Mouse (Mus musculus): Measurements from ENCODE around the gene Ccdc77. TPM values are rescaled to one million over a fixed set of nuclear protein-coding genes. Genes with fewer than 3 reads are reported as not detected.
"Not testable (repeated sequence)": the region's sequence is repeated elsewhere in the genome, so short reads cannot be mapped to it uniquely, and the experiment has no call there.

Gene Ccdc77
- polyA plus RNA-seq, 1 experiment from 2014 or later, result 29.4 TPM

GRCm38 (mm10) chr6:120301137-120301536, 63.0 kb downstream of the Ccdc77 start:
- H3K27me3 ChIP-seq (ENCODE audit: low read depth, poor library complexity, severe bottlenecking), result peaks cover 15% of the 10 kb centered on the region
- H3K27ac ChIP-seq, result no peak overlapping the region
- 28% methylated on average over 6 of the region's 6 CpGs for WGBS
- no peaks in the 10 kb centered on the region for H3K36me3 ChIP-seq
- H3K4me3 ChIP-seq, result no peak overlapping the region
- no peaks in the 10 kb centered on the region for H3K9me3 ChIP-seq (replicated peaks)
- DNase-seq (ENCODE audit: low spot score), result no peak
- peaks cover 9% of the 10 kb centered on the region for H3K4me1 ChIP-seq

DNA sequence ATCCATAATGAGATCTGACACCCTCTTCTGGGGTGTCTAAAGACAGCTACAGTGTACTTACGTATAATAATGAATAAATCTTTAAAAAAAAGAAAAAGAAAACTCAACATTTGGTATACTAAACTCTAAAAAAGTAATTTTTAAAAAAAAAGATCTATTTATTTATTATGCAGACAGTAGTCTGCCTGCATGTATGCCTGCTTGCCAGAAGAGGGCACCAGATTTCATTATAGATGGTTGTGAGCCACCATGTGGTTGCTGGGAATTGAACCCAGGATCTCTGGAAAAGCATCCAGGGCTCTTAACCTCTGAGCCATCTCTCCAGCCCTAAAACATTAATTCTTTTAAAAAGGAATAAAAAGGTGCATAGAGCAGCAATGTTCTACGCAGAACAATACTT, 67.6 kb downstream of the Ccdc77 start:
- peaks cover 47% of the 10 kb centered on the region for H3K27me3 ChIP-seq (ENCODE audit: low read depth, poor library complexity, severe bottlenecking)
- not testable (repeated sequence) for H3K9me3 ChIP-seq (replicated peaks); DNase-seq (ENCODE audit: low spot score); H3K27ac ChIP-seq; H3K36me3 ChIP-seq; H3K4me3 ChIP-seq
- WGBS, result over 99% methylated on average over 2 of the region's 2 CpGs
- H3K4me1 ChIP-seq, result peaks cover 15% of the 10 kb centered on the region

- Histone ChIP-seq H3K27ac (peak overlapping the region; percentile 62), H3K27me3 (ENCODE audit: low read depth, poor library complexity, severe bottlenecking) (peaks cover 51% of the 10 kb centered on the region), H3K9me3 (replicated peaks) (no peaks in the 10 kb centered on the region), H3K4me1 (peaks cover 15% of the 10 kb centered on the region), H3K4me3 (peak overlapping the region; percentile 74), H3K36me3 (no peaks in the 10 kb centered on the region)
- DNase-seq (ENCODE audit: low spot score), result no peak
- WGBS, result 3% methylated on average over 16 of the region's 16 CpGs
Observed at GRCm38 (mm10) chr6:120294785-120295133, 69.4 kb downstream of the Ccdc77 start.

- Histone ChIP-seq H3K9me3 (replicated peaks) (no peaks in the 10 kb centered on the region), H3K27me3 (ENCODE audit: low read depth, poor library complexity, severe bottlenecking) (peaks cover 51% of the 10 kb centered on the region), H3K27ac (peak within 1 kb of the TSS; percentile 62), H3K36me3 (no peaks in the 10 kb centered on the region), H3K4me1 (peaks cover 15% of the 10 kb centered on the region), H3K4me3 (peak within 1 kb of the TSS; percentile 74)
- DNase-seq (ENCODE audit: low spot score), result peak; percentile 76
- under 1% methylated on average over 76 of the region's 79 CpGs for WGBS
Observed at GRCm38 (mm10) chr6:120294056-120294784, 70.0 kb downstream of the Ccdc77 start, which contains the start of the genes D330020A13Rik and B4galnt3. Gene D330020A13Rik, plus strand, starts transcription at chr6:120294364. Gene B4galnt3, minus strand, starts transcription at chr6:120294559.

DNA sequence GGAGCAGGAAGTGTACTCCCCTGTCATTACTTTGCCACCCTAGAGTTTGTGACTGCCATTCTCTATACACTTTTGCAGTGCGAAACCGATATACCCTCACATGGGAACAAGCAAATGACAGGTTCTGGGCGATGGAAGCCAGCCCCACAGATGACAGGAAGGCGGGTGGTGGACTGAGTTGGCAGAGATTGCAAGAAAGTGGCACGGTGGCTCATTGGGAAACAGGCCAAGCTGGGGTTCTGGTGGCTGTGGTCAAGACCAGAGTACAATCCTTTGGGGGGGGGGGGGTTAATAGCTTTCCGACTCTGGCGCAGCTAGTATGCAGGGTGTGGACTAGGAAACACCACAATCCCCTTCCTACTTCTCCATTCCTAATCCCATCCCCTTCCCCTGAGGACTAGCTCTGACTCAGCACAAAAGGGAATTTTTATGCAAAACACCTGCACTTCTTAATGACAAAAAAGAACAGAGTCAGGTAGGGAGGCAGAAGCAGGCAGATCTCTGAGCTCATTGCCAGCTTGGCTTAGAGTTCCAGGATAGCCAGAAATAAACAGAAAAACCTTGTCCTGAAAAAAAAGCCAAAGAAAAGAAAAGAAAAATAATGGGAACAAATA, 72.7 kb downstream of the Ccdc77 start:
- 91% methylated on average over 7 of the region's 7 CpGs for WGBS
- peaks cover 17% of the 10 kb centered on the region for H3K4me1 ChIP-seq
- no peaks in the 10 kb centered on the region for H3K36me3 ChIP-seq
- no peak for DNase-seq (ENCODE audit: low spot score)
- no peak overlapping the region for H3K27ac ChIP-seq
- H3K4me3 ChIP-seq, result no peak overlapping the region
- no peaks in the 10 kb centered on the region for H3K9me3 ChIP-seq (replicated peaks)
- H3K27me3 ChIP-seq (ENCODE audit: low read depth, poor library complexity, severe bottlenecking), result peaks cover 51% of the 10 kb centered on the region

DNA sequence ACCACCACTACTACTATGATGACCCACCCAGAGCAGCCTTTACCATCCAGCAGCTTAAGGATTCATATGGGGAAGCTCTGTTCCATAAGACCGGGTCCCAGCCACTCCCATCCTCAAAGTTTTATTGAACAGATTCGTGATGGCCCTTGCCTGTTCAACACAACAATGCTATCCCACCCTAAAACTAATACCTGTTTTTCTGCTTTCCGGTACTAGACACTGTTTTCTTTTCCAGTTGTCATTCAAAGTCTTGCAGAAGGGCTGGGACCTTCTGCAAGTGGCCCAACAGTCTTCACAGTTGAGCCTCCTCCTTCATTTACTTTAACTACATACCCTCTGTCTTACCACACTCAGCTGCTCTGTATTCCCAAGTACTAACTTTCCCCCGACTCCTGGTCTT, 74.7 kb downstream of the Ccdc77 start:
- no peaks in the 10 kb centered on the region for H3K9me3 ChIP-seq (replicated peaks)
- H3K27ac ChIP-seq, result no peak overlapping the region
- 89% methylated on average over 4 of the region's 4 CpGs for WGBS
- peaks cover 32% of the 10 kb centered on the region for H3K27me3 ChIP-seq (ENCODE audit: low read depth, poor library complexity, severe bottlenecking)
- peaks cover 11% of the 10 kb centered on the region for H3K4me1 ChIP-seq
- DNase-seq (ENCODE audit: low spot score), result no peak
- no peaks in the 10 kb centered on the region for H3K36me3 ChIP-seq
- no peak overlapping the region for H3K4me3 ChIP-seq

- no peaks in the 10 kb centered on the region for H3K9me3 ChIP-seq (replicated peaks)
- no peak overlapping the region for H3K27ac ChIP-seq
- H3K27me3 ChIP-seq (ENCODE audit: low read depth, poor library complexity, severe bottlenecking), result peaks cover 23% of the 10 kb centered on the region
- H3K36me3 ChIP-seq, result no peaks in the 10 kb centered on the region
- WGBS, result 50% methylated on average over 7 of the region's 7 CpGs
- 0 out of 2 replicates have a peak, but pooled peaks cover 3% of the 10 kb centered on the region for H3K4me1 ChIP-seq
- H3K4me3 ChIP-seq, result no peak overlapping the region
- DNase-seq (ENCODE audit: low spot score), result no peak
Observed at GRCm38 (mm10) chr6:120288541-120288940, 75.6 kb downstream of the Ccdc77 start.

DNA sequence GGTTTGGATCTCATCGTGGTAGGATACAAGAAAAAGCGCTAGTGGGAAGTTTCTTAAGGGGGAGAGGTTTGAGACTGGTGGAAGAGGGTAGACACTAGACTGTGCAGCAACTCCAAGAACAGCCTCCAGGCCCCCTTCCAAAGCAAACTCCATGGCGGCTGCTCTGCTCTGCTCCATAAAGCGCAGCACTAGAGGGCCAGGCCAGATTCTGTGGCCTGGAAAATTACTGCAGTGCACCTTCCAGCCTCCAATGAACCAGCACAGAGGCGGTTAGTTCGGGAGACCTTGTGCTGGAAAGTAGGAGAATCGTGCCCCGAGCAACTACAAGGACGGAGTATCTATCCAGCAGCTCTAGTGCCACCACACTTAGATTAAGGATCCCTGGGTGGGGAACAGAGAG, 76.9 kb downstream of the Ccdc77 start:
- Histone ChIP-seq H3K27ac (no peak overlapping the region), H3K9me3 (replicated peaks) (no peaks in the 10 kb centered on the region), H3K36me3 (no peaks in the 10 kb centered on the region), H3K4me3 (no peak overlapping the region), H3K4me1 (0 out of 2 replicates have a peak, but pooled peaks cover 3% of the 10 kb centered on the region), H3K27me3 (ENCODE audit: low read depth, poor library complexity, severe bottlenecking) (peaks cover 11% of the 10 kb centered on the region)
- 86% methylated on average over 9 of the region's 9 CpGs for WGBS
- no peak for DNase-seq (ENCODE audit: low spot score)

DNA sequence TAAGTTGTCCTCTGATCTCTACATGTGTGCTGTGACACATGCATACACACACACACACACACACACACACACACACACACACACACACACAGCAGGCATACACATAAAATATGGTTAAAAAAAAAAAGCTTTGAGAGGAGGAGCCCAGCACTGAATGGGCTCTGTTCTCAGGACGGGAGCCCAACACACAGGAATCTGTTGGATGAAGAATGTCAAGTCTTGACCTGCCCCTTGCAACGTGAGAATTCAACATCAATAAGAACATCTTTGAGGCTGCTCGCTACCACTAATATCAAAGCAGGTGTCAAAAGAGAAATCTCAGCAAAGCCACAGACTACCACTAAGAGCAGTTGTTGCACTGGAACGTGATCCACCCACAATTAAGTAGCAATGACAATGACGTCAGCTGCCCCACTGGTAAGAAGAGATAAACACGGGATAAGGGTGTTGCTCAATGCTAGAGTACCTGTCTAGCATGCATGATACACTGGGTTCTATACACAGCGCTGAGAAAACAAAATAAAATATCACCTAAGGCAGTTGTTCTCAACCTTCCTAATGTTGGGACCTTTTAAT, 87.2 kb downstream of the Ccdc77 start:
- H3K4me3 ChIP-seq, result no peak overlapping the region
- H3K4me1 ChIP-seq, result peaks cover 10% of the 10 kb centered on the region
- H3K27ac ChIP-seq, result no peak overlapping the region
- H3K36me3 ChIP-seq, result no peaks in the 10 kb centered on the region
- H3K27me3 ChIP-seq (ENCODE audit: low read depth, poor library complexity, severe bottlenecking), result no peaks in the 10 kb centered on the region
- no peak for DNase-seq (ENCODE audit: low spot score)
- 78% methylated on average over 7 of the region's 7 CpGs for WGBS
- H3K9me3 ChIP-seq (replicated peaks), result no peaks in the 10 kb centered on the region

DNA sequence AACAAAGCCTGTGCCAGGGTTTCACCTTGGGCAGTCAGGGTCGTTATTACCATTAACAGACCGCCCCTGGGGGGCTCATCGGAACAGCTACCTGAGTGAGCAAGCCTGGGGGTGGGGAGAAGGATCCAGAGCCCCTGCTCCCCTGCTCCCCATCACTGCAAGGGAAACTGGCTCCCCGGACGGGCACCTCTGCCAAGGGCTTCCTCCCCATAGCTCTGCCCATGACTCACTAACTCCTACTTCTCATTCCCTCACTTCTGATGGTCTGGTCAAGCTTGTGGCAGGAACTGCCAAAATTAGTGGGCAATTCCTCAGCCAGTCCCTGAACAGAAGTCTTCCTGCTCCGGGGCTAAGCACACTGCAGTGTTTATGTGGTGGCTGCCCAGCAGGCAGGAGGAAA, 88.9 kb downstream of the Ccdc77 start:
- H3K27ac ChIP-seq, result peak overlapping the region; percentile 6; the same call in 1 of the 2 replicates

DNA sequence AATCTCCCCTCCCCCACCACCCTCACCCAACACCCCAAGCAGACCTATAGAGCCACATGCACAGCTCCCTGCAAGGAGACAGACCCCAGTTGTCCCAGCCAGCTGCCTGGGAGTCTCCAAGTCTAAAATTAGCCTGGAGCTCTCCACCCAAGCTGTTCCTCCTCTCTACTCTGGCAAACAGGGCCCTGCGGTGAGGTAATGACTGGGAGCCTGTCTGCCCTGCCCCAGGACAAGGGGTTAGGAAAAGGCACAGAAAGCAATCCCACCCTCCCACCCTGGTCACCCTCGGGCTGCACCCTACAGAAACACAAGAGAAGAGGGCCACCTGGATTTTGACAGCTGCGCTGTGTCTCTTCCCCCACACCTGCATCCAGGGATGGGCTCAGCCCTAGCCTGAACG, 89.3 kb downstream of the Ccdc77 start:
- 61% methylated on average over 4 of the region's 4 CpGs for WGBS
- Histone ChIP-seq H3K27me3 (ENCODE audit: low read depth, poor library complexity, severe bottlenecking) (no peaks in the 10 kb centered on the region), H3K4me1 (peaks cover 10% of the 10 kb centered on the region), H3K4me3 (no peak overlapping the region), H3K27ac (0 out of 2 replicates have a peak overlapping the region, but pooled peaks have one; percentile 6), H3K9me3 (replicated peaks) (no peaks in the 10 kb centered on the region), H3K36me3 (no peaks in the 10 kb centered on the region)
- DNase-seq (ENCODE audit: low spot score), result no peak

More for the DNA sequence above, 88.9 kb downstream of the Ccdc77 start:
- WGBS, result 59% methylated on average over 6 of the region's 6 CpGs
- no peaks in the 10 kb centered on the region for H3K27me3 ChIP-seq (ENCODE audit: low read depth, poor library complexity, severe bottlenecking)
- H3K4me3 ChIP-seq, result no peak overlapping the region
- no peak for DNase-seq (ENCODE audit: low spot score)
- H3K9me3 ChIP-seq (replicated peaks), result no peaks in the 10 kb centered on the region
- H3K36me3 ChIP-seq, result no peaks in the 10 kb centered on the region
- peaks cover 10% of the 10 kb centered on the region for H3K4me1 ChIP-seq
